Mouse (Mus musculus) spleen, postnatal 10 days (tissue): ENCODE data around the gene Ccdc120.
"Not testable (repeated sequence)": the region's sequence is repeated elsewhere in the genome, so short reads cannot be mapped to it uniquely, and the experiment has no call there.

Experiments
- DNase-seq, 2 experiments: peaks; one replicate each; pipeline ENCODE4 v3.0.0; 2021 to 2022; ENCODE audit warnings: low spot score in 2 of 2

Ccdc120 gene

GRCm38 (mm10) chrX:7753627-7754026 lies 2.9 kb upstream of the Ccdc120 start:
- DNase-seq = peak in 1 of 2 experiments; percentile 42

GRCm38 (mm10) chrX:7745429-7745828 lies 5.3 kb downstream of the Ccdc120 start:
- no peak for DNase-seq

GRCm38 (mm10) chrX:7744940-7745339 lies 5.8 kb downstream of the Ccdc120 start:
- no peak for DNase-seq

GRCm38 (mm10) chrX:7743470-7743869 lies 7.2 kb downstream of the Ccdc120 start:
- no peak for DNase-seq

GRCm38 (mm10) chrX:7741103-7741502 lies 9.6 kb downstream of the Ccdc120 start:
- DNase-seq = no peak

- DNase-seq = no peak
Measured at GRCm38 (mm10) chrX:7740082-7740819, 10.5 kb downstream of the Ccdc120 start.

- DNase-seq = no peak
Measured at GRCm38 (mm10) chrX:7739336-7740081, 11.2 kb downstream of the Ccdc120 start.

- peak; percentile 82 to 93 for DNase-seq
Measured at GRCm38 (mm10) chrX:7733571-7734156, 17.0 kb downstream of the Ccdc120 start.

GRCm38 (mm10) chrX:7728922-7729265 lies 21.8 kb downstream of the Ccdc120 start:
- no peak for DNase-seq

- DNase-seq = peak; percentile 38 to 76
Measured at GRCm38 (mm10) chrX:7728215-7728921, 22.3 kb downstream of the Ccdc120 start, which contains the start of gene Praf2. Gene Praf2 (plus strand): TSS chrX:7728439.

- no peak for DNase-seq
Measured at GRCm38 (mm10) chrX:7727176-7727575, 23.5 kb downstream of the Ccdc120 start.

GRCm38 (mm10) chrX:7725841-7726240 lies 24.9 kb downstream of the Ccdc120 start:
- no peak for DNase-seq

GRCm38 (mm10) chrX:7724135-7724534 lies 26.6 kb downstream of the Ccdc120 start:
- DNase-seq = no peak

GRCm38 (mm10) chrX:7722691-7723090 lies 28.0 kb downstream of the Ccdc120 start:
- no peak for DNase-seq

GRCm38 (mm10) chrX:7722282-7722611 lies 28.5 kb downstream of the Ccdc120 start:
- no peak for DNase-seq

GRCm38 (mm10) chrX:7721514-7722281 lies 29.0 kb downstream of the Ccdc120 start, which contains the start of gene Gm45208:
Gene Gm45208 (plus strand): TSS chrX:7722245.
- peak; percentile 72 to 73 for DNase-seq

- not testable (repeated sequence) for DNase-seq
Measured at GRCm38 (mm10) chrX:7716058-7716457, 34.6 kb downstream of the Ccdc120 start.

GRCm38 (mm10) chrX:7714135-7714899 lies 36.4 kb downstream of the Ccdc120 start, which contains the start of gene Wdr45:
Gene Wdr45 (plus strand): TSS chrX:7714333.
- DNase-seq = peak; percentile 79 to 94

- DNase-seq = not testable (repeated sequence)
Measured at GRCm38 (mm10) chrX:7713764-7714134, 37.0 kb downstream of the Ccdc120 start.

GRCm38 (mm10) chrX:7696954-7697381 lies 53.7 kb downstream of the Ccdc120 start, which contains the start of gene Gpkow:
Gene Gpkow (plus strand): TSS chrX:7697131.
- DNase-seq = peak; percentile 60 to 85
